Mouse (Mus musculus): ENCODE results near the gene Mdm2.
"Not testable (repeated sequence)": the region's sequence is repeated elsewhere in the genome, so short reads cannot be mapped to it uniquely, and the experiment has no call there.

Mdm2 gene

GRCm38 (mm10) chr10:117713466-117713865 lies 2.9 kb upstream of the Mdm2 start:
- DNase-seq (ENCODE audit: low spot score in 2 of 2), result no peak

GRCm38 (mm10) chr10:117712871-117713270 lies 2.3 kb upstream of the Mdm2 start:
- no peak for DNase-seq (ENCODE audit: low spot score in 2 of 2)

- no peak for DNase-seq (ENCODE audit: low spot score in 2 of 2)
Measured at GRCm38 (mm10) chr10:117712191-117712754, 1.7 kb upstream of the Mdm2 start.

- DNase-seq (ENCODE audit: low spot score in 2 of 2), result no peak
Measured at GRCm38 (mm10) chr10:117711408-117711807, 850 bp upstream of the Mdm2 start.

GRCm38 (mm10) chr10:117709930-117710603 lies 491 bp downstream of the Mdm2 start:
- DNase-seq (ENCODE audit: low spot score in 2 of 2), result peak in 1 of 2 experiments; percentile 65

- DNase-seq (ENCODE audit: low spot score in 2 of 2), result no peak
Measured at GRCm38 (mm10) chr10:117709326-117709830, 1.2 kb downstream of the Mdm2 start.

- no peak for DNase-seq (ENCODE audit: low spot score in 2 of 2)
Measured at GRCm38 (mm10) chr10:117708856-117709255, 1.7 kb downstream of the Mdm2 start.

- no peak for DNase-seq (ENCODE audit: low spot score in 2 of 2)
Measured at GRCm38 (mm10) chr10:117708376-117708775, 2.2 kb downstream of the Mdm2 start.

- DNase-seq (ENCODE audit: low spot score in 2 of 2), result no peak
Measured at GRCm38 (mm10) chr10:117707114-117707838, 3.3 kb downstream of the Mdm2 start.

- DNase-seq (ENCODE audit: low spot score in 2 of 2), result no peak
Measured at GRCm38 (mm10) chr10:117706440-117706839, 4.1 kb downstream of the Mdm2 start.

- DNase-seq (ENCODE audit: low spot score in 2 of 2), result no peak
Measured at GRCm38 (mm10) chr10:117705806-117706205, 4.8 kb downstream of the Mdm2 start.

- no peak for DNase-seq (ENCODE audit: low spot score in 2 of 2)
Measured at GRCm38 (mm10) chr10:117704964-117705335, 5.6 kb downstream of the Mdm2 start.

- not testable (repeated sequence) for DNase-seq (ENCODE audit: low spot score in 2 of 2)
Measured at GRCm38 (mm10) chr10:117704314-117704963, 6.1 kb downstream of the Mdm2 start.

- no peak for DNase-seq (ENCODE audit: low spot score in 2 of 2)
Measured at GRCm38 (mm10) chr10:117703506-117703905, 7.1 kb downstream of the Mdm2 start.

- no peak for DNase-seq (ENCODE audit: low spot score in 2 of 2)
Measured at GRCm38 (mm10) chr10:117702024-117702833, 8.3 kb downstream of the Mdm2 start.

- DNase-seq (ENCODE audit: low spot score in 2 of 2), result no peak
Measured at GRCm38 (mm10) chr10:117701034-117701829, 9.3 kb downstream of the Mdm2 start.

- no peak for DNase-seq (ENCODE audit: low spot score in 2 of 2)
Measured at GRCm38 (mm10) chr10:117700450-117700849, 10.1 kb downstream of the Mdm2 start.

GRCm38 (mm10) chr10:117699914-117700313 lies 10.6 kb downstream of the Mdm2 start:
- DNase-seq (ENCODE audit: low spot score in 2 of 2), result no peak

- DNase-seq (ENCODE audit: low spot score in 2 of 2), result no peak
Measured at GRCm38 (mm10) chr10:117698313-117699138, 12.0 kb downstream of the Mdm2 start.

Data from left cerebral cortex, adult 9 months (tissue).